Mouse (Mus musculus): ENCODE measurements around the gene Ank2. TPM values are rescaled to one million over a fixed set of nuclear protein-coding genes. Genes with fewer than 3 reads are reported as not detected.

Gene Ank2
- polyA plus RNA-seq, 1 experiment from 2014 or later = 65.3 TPM

GRCm38 (mm10) chr3:127148648-127149047 lies 350.5 kb downstream of the Ank2 start:
- Histone ChIP-seq H3K36me3 (no peaks in the 10 kb centered on the region), H3K4me3 (no peak overlapping the region), H3K27ac (no peak overlapping the region), H3K27me3 (ENCODE audit: insufficient read depth, poor library complexity, severe bottlenecking) (no peaks in the 10 kb centered on the region), H3K4me1 (replicated peaks) (0 out of 2 replicates have a peak, but pooled peaks cover 3% of the 10 kb centered on the region), H3K9me3 (no peaks in the 10 kb centered on the region)
- WGBS = 89% methylated on average over 3 of the region's 3 CpGs
- DNase-seq (ENCODE audit: low spot score) = no peak

GRCm38 (mm10) chr3:127140590-127140989 lies 358.6 kb downstream of the Ank2 start:
- H3K4me1 ChIP-seq (replicated peaks) = no peaks in the 10 kb centered on the region
- no peak overlapping the region for H3K27ac ChIP-seq
- DNase-seq (ENCODE audit: low spot score) = no peak
- WGBS = 94% methylated on average over 9 of the region's 9 CpGs
- H3K9me3 ChIP-seq = no peaks in the 10 kb centered on the region
- H3K36me3 ChIP-seq = no peaks in the 10 kb centered on the region
- H3K27me3 ChIP-seq (ENCODE audit: insufficient read depth, poor library complexity, severe bottlenecking) = no peaks in the 10 kb centered on the region
- H3K4me3 ChIP-seq = no peak overlapping the region

GRCm38 (mm10) chr3:127139638-127140037 lies 359.5 kb downstream of the Ank2 start:
- Histone ChIP-seq H3K27me3 (ENCODE audit: insufficient read depth, poor library complexity, severe bottlenecking) (no peaks in the 10 kb centered on the region), H3K4me3 (no peak overlapping the region), H3K4me1 (replicated peaks) (no peaks in the 10 kb centered on the region), H3K27ac (no peak overlapping the region), H3K9me3 (no peaks in the 10 kb centered on the region), H3K36me3 (no peaks in the 10 kb centered on the region)
- no peak for DNase-seq (ENCODE audit: low spot score)
- WGBS = 83% methylated on average over 2 of the region's 2 CpGs

- Histone ChIP-seq H3K4me3 (no peak overlapping the region), H3K4me1 (replicated peaks) (peaks cover 7% of the 10 kb centered on the region), H3K27ac (no peak overlapping the region), H3K27me3 (ENCODE audit: insufficient read depth, poor library complexity, severe bottlenecking) (no peaks in the 10 kb centered on the region), H3K9me3 (no peaks in the 10 kb centered on the region), H3K36me3 (no peaks in the 10 kb centered on the region)
- WGBS = 77% methylated on average over 5 of the region's 5 CpGs
- no peak for DNase-seq (ENCODE audit: low spot score)
Observed at GRCm38 (mm10) chr3:127137508-127137907, 361.6 kb downstream of the Ank2 start.

DNA sequence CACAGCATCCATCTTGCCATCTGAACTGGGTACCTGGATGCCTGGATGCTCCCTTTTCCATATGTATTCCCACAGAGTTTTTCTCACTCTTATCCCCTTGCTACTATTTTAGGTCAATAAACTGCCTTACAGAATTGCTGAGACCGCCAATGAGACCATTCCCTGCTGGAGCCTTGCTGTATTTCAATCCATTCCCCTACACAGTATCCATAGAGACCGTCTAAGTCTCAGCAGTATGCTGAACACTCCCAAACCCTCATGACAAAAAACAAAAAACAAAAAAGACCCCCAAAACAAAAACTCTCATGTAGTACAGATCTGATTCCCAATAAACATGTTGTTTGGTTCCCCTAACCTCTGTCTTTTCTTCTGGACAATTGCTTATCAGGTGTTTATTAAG lies 365.1 kb downstream of the Ank2 start:
- Histone ChIP-seq H3K4me1 (replicated peaks) (peaks cover 16% of the 10 kb centered on the region), H3K4me3 (no peak overlapping the region), H3K27me3 (ENCODE audit: insufficient read depth, poor library complexity, severe bottlenecking) (no peaks in the 10 kb centered on the region), H3K9me3 (no peaks in the 10 kb centered on the region), H3K36me3 (no peaks in the 10 kb centered on the region), H3K27ac (no peak overlapping the region)
- 62% methylated on average over 2 of the region's 2 CpGs for WGBS
- no peak for DNase-seq (ENCODE audit: low spot score)

DNA sequence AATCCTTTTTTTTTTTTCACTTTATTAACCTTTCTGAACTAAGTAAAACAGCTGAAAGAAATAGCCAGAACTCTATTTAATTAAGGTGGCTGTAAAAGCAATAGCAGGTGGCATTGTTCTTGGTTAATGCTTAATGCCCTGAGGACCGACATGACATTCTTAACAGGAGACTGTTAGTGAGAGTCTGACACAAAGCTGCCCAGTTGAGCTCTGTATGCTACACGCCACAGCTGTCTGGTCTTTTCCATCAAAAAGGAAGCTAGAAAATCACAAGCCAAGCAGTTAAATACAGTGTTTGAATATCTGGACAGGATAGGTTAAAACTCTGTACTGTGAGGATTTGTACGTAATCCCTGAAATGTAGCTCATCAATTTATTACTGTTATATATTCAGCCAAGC lies 368.1 kb downstream of the Ank2 start:
- Histone ChIP-seq H3K9me3 (no peaks in the 10 kb centered on the region), H3K4me1 (replicated peaks) (peaks cover 16% of the 10 kb centered on the region), H3K36me3 (no peaks in the 10 kb centered on the region), H3K27me3 (ENCODE audit: insufficient read depth, poor library complexity, severe bottlenecking) (no peaks in the 10 kb centered on the region), H3K27ac (no peak overlapping the region), H3K4me3 (no peak overlapping the region)
- DNase-seq (ENCODE audit: low spot score) = no peak
- WGBS = 65% methylated on average over 3 of the region's 3 CpGs

GRCm38 (mm10) chr3:127130167-127130770 lies 368.9 kb downstream of the Ank2 start:
- 83% methylated on average over 12 of the region's 12 CpGs for WGBS
- no peaks in the 10 kb centered on the region for H3K9me3 ChIP-seq
- H3K27me3 ChIP-seq (ENCODE audit: insufficient read depth, poor library complexity, severe bottlenecking) = no peaks in the 10 kb centered on the region
- no peak overlapping the region for H3K27ac ChIP-seq
- peaks cover 16% of the 10 kb centered on the region for H3K4me1 ChIP-seq (replicated peaks)
- no peaks in the 10 kb centered on the region for H3K36me3 ChIP-seq
- no peak overlapping the region for H3K4me3 ChIP-seq
- no peak for DNase-seq (ENCODE audit: low spot score)

DNA sequence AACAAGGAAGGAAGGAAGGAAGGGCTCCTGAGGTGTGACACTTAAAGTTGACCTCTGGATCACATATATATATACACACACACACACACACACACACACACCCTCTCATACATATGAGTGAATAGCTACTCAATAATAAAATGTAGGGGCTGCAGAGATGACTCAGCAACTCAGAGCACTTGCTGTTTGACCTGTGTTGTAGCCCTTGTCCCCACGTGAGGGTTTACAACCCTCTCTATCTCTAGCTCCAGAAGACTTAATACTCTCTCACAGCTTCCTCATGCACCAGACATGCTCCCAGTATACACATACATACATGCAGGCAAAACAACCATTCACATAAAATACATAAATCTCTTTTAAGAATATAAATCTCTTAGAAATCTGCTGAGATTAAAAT lies 369.4 kb downstream of the Ank2 start:
- no peak overlapping the region for H3K4me3 ChIP-seq
- H3K9me3 ChIP-seq = no peaks in the 10 kb centered on the region
- H3K27ac ChIP-seq = no peak overlapping the region
- no peaks in the 10 kb centered on the region for H3K27me3 ChIP-seq (ENCODE audit: insufficient read depth, poor library complexity, severe bottlenecking)
- no peaks in the 10 kb centered on the region for H3K36me3 ChIP-seq
- DNase-seq (ENCODE audit: low spot score) = no peak
- H3K4me1 ChIP-seq (replicated peaks) = peaks cover 21% of the 10 kb centered on the region
- 58% methylated on average over 1 of the region's 1 CpGs for WGBS

DNA sequence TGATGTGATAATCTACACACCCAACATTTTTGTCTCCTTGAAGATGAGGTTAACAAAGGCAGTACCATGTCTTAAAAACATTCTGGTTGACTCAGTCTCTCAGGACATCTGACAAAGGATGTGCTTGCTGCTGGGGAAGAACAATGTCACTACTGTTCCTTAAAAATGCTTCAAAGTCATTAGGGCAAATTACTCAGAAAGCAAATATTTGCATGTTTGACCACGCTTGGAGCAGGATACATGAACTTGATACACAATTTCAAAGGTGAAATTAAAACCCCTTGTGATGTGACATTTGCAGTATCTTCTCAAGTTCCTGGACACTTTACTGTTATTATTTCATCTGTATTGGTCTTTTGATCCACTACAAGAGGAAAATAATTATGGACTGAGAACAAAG lies 371.5 kb downstream of the Ank2 start:
- Histone ChIP-seq H3K27ac (no peak overlapping the region), H3K4me3 (no peak overlapping the region), H3K36me3 (no peaks in the 10 kb centered on the region), H3K9me3 (no peaks in the 10 kb centered on the region), H3K4me1 (replicated peaks) (peaks cover 29% of the 10 kb centered on the region), H3K27me3 (ENCODE audit: insufficient read depth, poor library complexity, severe bottlenecking) (no peaks in the 10 kb centered on the region)
- 55% methylated on average over 1 of the region's 1 CpGs for WGBS
- DNase-seq (ENCODE audit: low spot score) = no peak

DNA sequence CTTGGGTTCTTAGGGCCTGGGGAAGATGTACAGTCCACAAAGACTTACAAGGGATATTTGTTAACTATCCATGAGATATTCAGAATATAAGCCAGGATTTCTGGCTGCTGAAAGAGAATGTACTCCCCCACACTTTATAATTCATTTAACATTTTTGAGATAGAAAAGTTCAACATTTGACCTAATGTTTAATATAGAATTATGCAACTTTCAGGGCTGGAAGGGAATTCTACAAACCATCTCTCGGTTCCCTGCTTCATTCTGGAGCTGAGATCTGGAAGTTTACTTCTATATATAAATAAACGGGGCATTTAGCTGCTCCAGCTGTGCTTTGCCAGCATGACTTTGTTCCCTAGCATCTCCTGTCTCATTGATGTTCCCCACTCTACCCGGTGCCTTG lies 372.9 kb downstream of the Ank2 start:
- no peak overlapping the region for H3K4me3 ChIP-seq
- WGBS = 54% methylated on average over 3 of the region's 3 CpGs
- H3K9me3 ChIP-seq = no peaks in the 10 kb centered on the region
- no peak for DNase-seq (ENCODE audit: low spot score)
- no peaks in the 10 kb centered on the region for H3K27me3 ChIP-seq (ENCODE audit: insufficient read depth, poor library complexity, severe bottlenecking)
- H3K4me1 ChIP-seq (replicated peaks) = peaks cover 29% of the 10 kb centered on the region
- no peaks in the 10 kb centered on the region for H3K36me3 ChIP-seq
- no peak overlapping the region for H3K27ac ChIP-seq

DNA sequence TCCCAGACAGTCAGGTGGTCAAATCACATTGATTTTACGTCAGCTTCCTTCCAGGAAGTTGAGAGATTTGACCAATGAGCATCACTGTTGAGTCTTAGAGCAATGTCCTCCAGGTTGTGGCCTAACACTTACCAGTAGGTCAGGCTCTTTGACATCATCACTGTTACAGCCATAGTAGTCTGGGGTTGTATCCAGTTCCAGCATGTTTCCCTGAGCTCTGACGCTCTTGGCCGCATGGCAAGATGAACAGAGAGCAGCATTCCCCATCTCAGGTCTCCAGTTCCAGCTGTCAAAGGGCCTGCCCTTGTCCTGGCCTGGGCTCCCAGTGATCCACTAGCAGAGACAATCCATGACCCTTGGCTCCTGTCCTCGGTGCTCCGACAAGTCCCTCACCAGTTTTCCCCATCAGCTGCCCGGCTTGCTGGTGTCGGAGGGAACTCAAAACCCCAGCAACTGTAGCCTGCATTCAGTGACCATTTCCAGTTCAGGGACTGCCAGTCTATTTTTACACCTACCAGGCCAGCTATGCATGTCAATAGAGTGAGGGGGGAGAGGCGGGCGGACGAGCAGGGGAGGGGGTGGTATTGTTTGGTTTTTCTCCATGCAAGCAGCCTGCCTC lies 374.7 kb downstream of the Ank2 start:
- Histone ChIP-seq H3K36me3 (no peaks in the 10 kb centered on the region), H3K9me3 (no peaks in the 10 kb centered on the region), H3K4me1 (replicated peaks) (peaks cover 21% of the 10 kb centered on the region), H3K27ac (peak overlapping the region; percentile 68), H3K4me3 (no peak overlapping the region; the same call in 1 of the 2 replicates), H3K27me3 (ENCODE audit: insufficient read depth, poor library complexity, severe bottlenecking) (no peaks in the 10 kb centered on the region)
- DNase-seq (ENCODE audit: low spot score) = peak; percentile 35
- 29% methylated on average over 10 of the region's 10 CpGs for WGBS

DNA sequence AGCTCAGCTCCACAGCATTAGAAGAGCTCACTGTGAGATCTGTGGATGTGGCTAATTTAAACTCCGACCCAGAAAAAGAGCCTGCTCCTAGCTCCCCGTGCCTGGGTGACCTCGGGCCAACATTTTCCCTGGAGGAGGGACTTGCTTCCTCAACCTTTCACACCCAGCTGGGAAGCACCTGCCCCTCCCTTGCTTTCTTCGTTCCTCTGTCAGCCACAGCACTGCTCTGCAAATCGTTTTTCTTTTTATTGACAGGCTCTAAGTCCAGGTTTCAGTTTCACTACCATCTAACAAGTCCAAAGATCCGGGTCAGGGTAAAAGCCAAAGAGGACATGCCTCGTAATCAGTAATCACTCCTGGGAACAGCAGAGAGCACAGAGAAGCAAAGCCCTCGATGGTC lies 375.8 kb downstream of the Ank2 start:
- no peak overlapping the region for H3K4me3 ChIP-seq
- no peaks in the 10 kb centered on the region for H3K9me3 ChIP-seq
- no peaks in the 10 kb centered on the region for H3K36me3 ChIP-seq
- peaks cover 21% of the 10 kb centered on the region for H3K4me1 ChIP-seq (replicated peaks)
- 43% methylated on average over 8 of the region's 8 CpGs for WGBS
- H3K27me3 ChIP-seq (ENCODE audit: insufficient read depth, poor library complexity, severe bottlenecking) = no peaks in the 10 kb centered on the region
- peak; percentile 30 for DNase-seq (ENCODE audit: low spot score)
- H3K27ac ChIP-seq = 0 out of 2 replicates have a peak overlapping the region, but pooled peaks have one; percentile 35

- no peak overlapping the region for H3K27ac ChIP-seq
- H3K36me3 ChIP-seq = no peaks in the 10 kb centered on the region
- no peak overlapping the region for H3K4me3 ChIP-seq
- peaks cover 6% of the 10 kb centered on the region for H3K4me1 ChIP-seq (replicated peaks)
- 94% methylated on average over 4 of the region's 4 CpGs for WGBS
- no peak for DNase-seq (ENCODE audit: low spot score)
- H3K9me3 ChIP-seq = no peaks in the 10 kb centered on the region
- no peaks in the 10 kb centered on the region for H3K27me3 ChIP-seq (ENCODE audit: insufficient read depth, poor library complexity, severe bottlenecking)
Observed at GRCm38 (mm10) chr3:127118777-127119176, 380.4 kb downstream of the Ank2 start.

Data from hindbrain, embryonic 10.5 days (tissue).